Mouse (Mus musculus): ENCODE measurements at regions not wholly inside any gene's neighbourhood (a gene's known extent, or its start where the extent isn't known, plus 50 kb on each side); places are given as distances from the start of the nearest gene placed in this dataset.
A peak's percentile ranks its signal among the peaks of the same experiment; 100 is the strongest.

GRCm38 (mm10) chr1:167905424-167905823 is 216.4 kb downstream of the Lmx1a start:
- DNase-seq: no peak

GRCm38 (mm10) chr1:167912074-167912473 is 223.0 kb downstream of the Lmx1a start:
- no peak for DNase-seq

DNA sequence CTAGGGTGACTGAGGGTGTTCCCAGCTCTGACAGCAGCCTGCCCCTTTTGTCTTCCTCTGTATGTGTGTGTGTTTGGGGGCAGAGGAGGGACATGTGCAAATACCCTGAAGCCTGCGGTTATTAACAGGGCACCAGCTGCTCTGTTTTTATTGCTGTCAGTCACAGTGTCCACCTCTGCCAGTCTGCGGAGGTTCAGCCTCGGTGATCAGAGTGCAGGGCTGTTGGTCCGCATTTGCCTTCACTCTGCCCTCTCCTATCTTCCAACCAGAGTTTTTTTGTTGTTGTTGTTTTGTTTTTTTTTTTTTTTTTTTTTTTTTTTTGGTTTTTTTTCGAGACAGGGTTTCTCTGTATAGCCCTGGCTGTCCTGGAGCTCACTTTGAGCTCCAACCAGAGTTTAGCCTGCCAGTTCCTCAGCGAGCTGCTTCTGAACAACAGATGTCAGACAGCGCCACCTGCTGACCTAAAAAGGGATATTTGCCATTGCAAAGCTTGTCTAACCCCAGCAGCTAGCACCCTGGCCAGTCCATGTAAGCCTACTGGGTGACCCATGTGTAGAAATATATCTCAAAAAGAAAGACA is 226.0 kb downstream of the Lmx1a start:
- DNase-seq: peak; percentile 51

DNA sequence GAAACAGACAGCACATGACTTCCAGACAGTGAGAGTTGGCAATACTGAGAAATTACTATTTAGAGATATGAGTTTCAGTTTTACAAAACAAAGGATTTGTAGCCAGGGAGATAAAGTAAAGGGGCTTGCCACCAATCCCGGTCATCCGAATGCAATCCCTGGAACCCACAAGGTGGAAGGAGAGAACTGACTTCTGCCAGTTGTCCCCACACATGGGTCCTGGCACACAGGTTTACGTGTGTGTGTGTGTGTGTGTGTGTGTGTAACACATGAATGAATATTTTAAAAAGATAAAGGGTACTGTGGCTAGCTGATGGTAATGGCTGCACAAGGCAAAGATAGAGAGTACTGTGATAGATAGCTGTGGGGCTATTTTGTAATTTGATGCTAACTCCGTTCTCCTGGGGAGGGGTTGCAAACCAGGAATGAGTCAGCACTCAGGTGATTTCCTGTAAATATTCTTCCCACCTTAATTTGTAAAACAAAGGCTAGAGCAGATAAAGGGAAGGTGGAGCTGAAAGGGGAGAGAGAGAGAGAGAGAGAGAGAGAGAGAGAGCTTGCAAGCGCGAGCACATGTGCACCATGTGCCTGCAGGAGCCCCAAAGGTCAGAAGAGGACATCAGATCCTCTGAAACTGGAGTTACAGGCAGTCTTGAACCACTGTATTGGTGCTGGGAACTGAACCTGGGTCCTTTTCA is 226.7 kb downstream of the Lmx1a start:
- DNase-seq: no peak

DNA sequence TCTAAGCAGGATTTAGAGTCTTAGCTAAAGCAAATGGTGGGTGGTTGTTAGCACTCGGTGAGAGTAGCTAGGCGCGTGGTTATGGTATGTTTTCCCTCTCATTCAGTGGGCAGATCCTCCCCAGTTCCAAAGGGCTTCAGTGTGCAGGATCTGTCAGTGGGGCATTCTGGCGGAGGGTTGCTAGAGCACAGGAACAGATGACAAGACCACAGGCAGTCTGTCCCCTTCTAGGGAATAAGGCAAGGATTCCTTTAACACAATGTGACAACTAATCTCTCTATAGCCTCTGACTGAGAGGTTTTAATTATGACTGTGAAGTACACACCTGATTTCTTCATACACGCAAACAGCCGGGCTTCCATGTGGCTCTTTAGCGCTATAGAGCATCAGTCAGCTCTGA is 233.9 kb downstream of the Lmx1a start:
- no peak for DNase-seq

- DNase-seq: no peak
Observed at GRCm38 (mm10) chr1:167928060-167928467, 239.0 kb downstream of the Lmx1a start.

GRCm38 (mm10) chr1:167929729-167930341 is 240.8 kb downstream of the Lmx1a start:
- no peak for DNase-seq

DNA sequence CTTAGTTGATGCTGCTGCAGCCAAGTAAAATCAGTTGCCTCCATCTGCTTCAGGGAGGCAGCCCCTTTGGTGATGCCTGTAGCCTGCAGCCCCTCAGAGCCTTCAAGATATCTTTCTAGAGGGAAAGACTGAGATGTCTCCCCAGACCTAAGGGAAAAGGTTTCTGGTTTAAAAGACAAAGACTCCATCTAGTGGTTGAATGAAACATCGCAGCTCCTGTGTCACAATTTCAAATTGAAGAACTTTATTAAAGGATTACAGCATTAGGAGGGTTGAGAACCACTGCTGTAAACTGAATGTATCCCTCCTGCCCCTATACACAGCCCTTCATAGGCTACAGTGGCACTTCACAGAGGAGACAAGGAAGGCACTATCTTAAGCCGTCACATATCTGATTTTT is 243.1 kb downstream of the Lmx1a start:
- no peak for DNase-seq

- DNase-seq: no peak
Observed at GRCm38 (mm10) chr1:167936726-167937125, 247.7 kb downstream of the Lmx1a start.

DNA sequence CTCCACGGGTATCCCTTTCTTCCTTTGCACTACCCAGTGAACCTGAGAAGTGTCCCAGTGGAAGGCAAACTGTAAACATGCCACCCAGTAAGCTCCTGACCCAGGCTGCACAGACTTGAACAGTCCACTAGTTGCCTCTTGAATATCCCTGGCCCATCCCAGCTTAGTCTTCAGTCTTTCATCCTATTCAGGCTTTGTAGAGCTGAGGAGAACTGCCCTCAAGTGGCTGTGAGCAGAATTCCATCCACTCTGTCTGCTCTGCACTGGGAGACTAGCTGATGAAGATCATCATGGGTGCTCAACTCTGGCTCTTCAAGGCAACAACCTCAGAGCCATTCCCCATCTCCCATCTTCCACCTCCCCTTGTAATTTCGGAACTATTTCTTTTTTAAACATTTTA is 249.1 kb downstream of the Lmx1a start:
- DNase-seq: no peak

DNA sequence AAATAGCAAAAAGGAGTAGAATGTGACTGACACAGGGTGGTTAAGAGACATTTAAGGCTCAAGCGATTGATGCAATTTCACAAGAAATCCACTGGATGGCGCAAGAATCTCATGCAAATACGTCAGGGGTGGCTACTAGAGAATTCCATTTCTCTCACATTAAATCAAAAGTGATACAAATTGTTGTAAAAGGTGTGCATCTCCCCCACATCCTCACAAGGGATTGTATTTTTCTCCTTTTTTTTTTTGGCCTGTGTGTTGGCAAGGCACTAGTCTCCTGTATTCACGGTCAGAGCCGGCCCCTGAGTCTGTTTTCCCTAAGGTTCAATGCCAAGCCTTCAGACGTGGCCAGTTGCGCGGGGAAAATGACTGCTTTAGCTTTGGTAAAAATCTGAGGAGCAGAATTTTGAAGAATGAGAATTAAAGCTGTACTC is 253.0 kb downstream of the Lmx1a start:
- peak; percentile 7 for DNase-seq

GRCm38 (mm10) chr1:167943121-167943520 is 254.1 kb downstream of the Lmx1a start:
- DNase-seq: no peak

GRCm38 (mm10) chr1:167945615-167946252 is 256.7 kb downstream of the Lmx1a start:
- no peak for DNase-seq

- DNase-seq: no peak
Observed at GRCm38 (mm10) chr1:167947866-167948265, 258.8 kb downstream of the Lmx1a start.

DNA sequence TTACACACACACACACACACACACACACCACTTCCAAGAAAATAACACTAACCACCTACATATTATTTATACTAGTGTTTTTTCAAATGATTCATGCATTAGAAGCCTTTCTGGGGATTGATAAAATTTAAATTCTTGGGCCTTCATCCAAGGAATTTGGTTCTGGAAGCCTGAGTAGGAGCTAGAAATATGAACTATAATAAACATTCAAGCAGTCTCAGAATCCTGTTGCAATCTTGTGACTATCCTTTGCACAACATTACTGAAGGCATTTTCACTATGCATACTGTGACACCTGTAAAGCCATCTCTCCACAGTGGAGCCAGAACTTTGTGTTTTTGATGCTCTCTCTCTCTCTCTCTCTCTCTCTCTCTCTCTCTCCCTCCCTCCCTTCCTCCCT is 262.7 kb downstream of the Lmx1a start:
- DNase-seq: no peak

GRCm38 (mm10) chr1:167958531-167958930 is 269.5 kb downstream of the Lmx1a start:
- no peak for DNase-seq

DNA sequence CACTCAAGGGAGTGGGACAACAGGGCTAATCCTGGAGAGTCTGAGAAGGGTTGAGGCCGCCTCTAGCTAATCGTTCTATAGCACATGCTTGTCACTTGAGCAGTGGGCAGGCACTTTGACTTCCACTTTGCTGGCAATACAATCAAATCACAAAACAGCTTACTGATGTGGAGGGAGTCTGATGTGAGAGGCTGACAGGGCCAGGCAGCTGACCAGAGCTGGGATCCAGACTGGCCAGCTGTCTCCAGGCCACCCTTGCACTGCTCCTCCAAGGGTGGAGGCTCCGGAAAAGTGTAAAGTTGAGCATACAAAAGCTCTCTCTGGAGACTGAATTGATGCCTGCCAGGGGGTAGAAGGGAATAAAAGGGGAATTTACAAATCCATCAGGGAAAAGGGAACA is 280.5 kb downstream of the Lmx1a start:
- no peak for DNase-seq

GRCm38 (mm10) chr1:167969985-167970384 is 280.9 kb downstream of the Lmx1a start:
- DNase-seq: no peak

GRCm38 (mm10) chr1:167976708-167977107 is 287.7 kb downstream of the Lmx1a start:
- DNase-seq: no peak

- DNase-seq: no peak
Observed at GRCm38 (mm10) chr1:167979187-167979586, 290.1 kb downstream of the Lmx1a start.

- DNase-seq: no peak
Observed at GRCm38 (mm10) chr1:167979588-167979987, 290.6 kb downstream of the Lmx1a start.

GRCm38 (mm10) chr1:167981292-167981691 is 292.3 kb downstream of the Lmx1a start:
- no peak for DNase-seq

DNA sequence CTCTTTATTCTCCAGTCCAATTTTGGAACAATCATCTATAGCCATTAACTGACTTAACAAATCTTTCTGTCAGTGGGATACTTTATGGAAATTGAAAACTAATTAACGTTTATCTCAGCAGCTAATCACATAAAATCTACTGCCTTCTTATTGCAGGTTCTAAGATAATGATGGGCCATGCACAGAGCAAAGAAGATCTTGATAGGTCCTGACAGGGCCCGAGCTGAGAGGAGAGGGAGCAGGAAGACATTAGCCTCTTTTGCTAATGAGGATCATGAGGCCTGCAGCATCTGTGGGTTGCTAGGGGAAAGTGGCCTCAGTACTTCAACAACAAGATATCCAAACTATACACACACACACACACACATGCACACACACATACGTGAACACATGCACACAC is 318.4 kb downstream of the Lmx1a start:
- no peak for DNase-seq

- no peak for DNase-seq
Observed at GRCm38 (mm10) chr1:168008216-168008615, 319.2 kb downstream of the Lmx1a start.
